Mouse (Mus musculus): ENCODE measurements around the gene Spink4.

GRCm38 (mm10) chr4:40870206-40870605 lies 49.6 kb upstream of the Spink4 start:
- TF ChIP-seq MAFK (IDR thresholded peaks at IDR 0.05; ENCODE audit: insufficient read depth, low read depth, low read length) (no peak), ZNF384 (IDR thresholded peaks at IDR 0.05; ENCODE audit: low read depth, low read length) (no peak), ZC3H11A (IDR thresholded peaks at IDR 0.05; ENCODE audit: borderline replicate concordance, low read depth, low read length) (no peak), CHD2 (IDR thresholded peaks at IDR 0.05; ENCODE audit: low read depth, low read length) (no peak)

Measured in ES-E14 (cell line).